Mouse (Mus musculus) heart, embryonic 15.5 days (tissue): ENCODE data around the gene Trub1. TPM values are rescaled to one million over a fixed set of nuclear protein-coding genes. Genes with fewer than 3 reads are reported as not detected.

Source experiments
- ATAC-seq: fragments of 200-750 bp; cut with Nextera tagmentation; replicated peaks from 2 replicates; pipeline ENCODE4 v1.8.0; 2017; ENCODE audit warnings: low read depth, moderate TSS enrichment; ENCODE audit not compliant: insufficient number of reproducible peaks, insufficient read depth, low FRiP score
- H3K27ac ChIP-seq: fragments of 300-500 bp; sonication (generic); 2 replicates; pipeline ENCODE4 v1.5.1; 2015; ENCODE audit warnings: mild to moderate bottlenecking, inconsistent platforms
- H3K27me3 ChIP-seq: fragments of 300-500 bp; sonication (generic); 2 replicates; pipeline ENCODE4 v1.6.1; 2015; ENCODE audit warnings: inconsistent platforms
- H3K36me3 ChIP-seq: fragments of 300-500 bp; sonication (generic); 2 replicates; pipeline ENCODE4 v1.6.1; 2015; ENCODE audit warnings: mild to moderate bottlenecking, inconsistent platforms
- H3K4me1 ChIP-seq: fragments of 300-500 bp; sonication (generic); replicated peaks from 2 replicates; pipeline ENCODE4 v1.6.1; 2015; ENCODE audit warnings: inconsistent platforms
- H3K4me2 ChIP-seq: fragments of 300-500 bp; sonication (generic); 2 replicates; pipeline ENCODE4 v1.6.1; 2015; ENCODE audit warnings: inconsistent platforms, mild to moderate bottlenecking, moderate library complexity
- H3K4me3 ChIP-seq: fragments of 300-500 bp; sonication (generic); 2 replicates; pipeline ENCODE4 v1.5.1; 2015; ENCODE audit warnings: mild to moderate bottlenecking, inconsistent platforms
- H3K9ac ChIP-seq: fragments of 300-500 bp; sonication (generic); 2 replicates; pipeline ENCODE4 v1.6.1; 2015; ENCODE audit warnings: mild to moderate bottlenecking, inconsistent platforms
- H3K9me3 ChIP-seq: fragments of 300-500 bp; sonication (generic); replicated peaks from 2 replicates; pipeline ENCODE4 v1.6.1; 2016; ENCODE audit warnings: inconsistent platforms
- WGBS: fragments of 180-500 bp; shearing (Covaris S2); methylation state at CpG from one replicate; pipeline ENCODE4 v1.1.7; 2015; ENCODE audit warnings: mixed read lengths; 5-methylcytosine and 5-hydroxymethylcytosine counted together
- polyA plus RNA-seq: library from polyadenylated mRNA; unstranded; fragments of >200 nt; fragmentation: Nextera tagmentation; extraction: Ambion mirVana; gene quantifications from 2 replicates; pipeline ENCODE4 v1.2.1, GENCODE M21; 2015

Trub1 gene
- polyA plus RNA-seq, 1 experiment from 2014 or later = 9.6 TPM

GRCm38 (mm10) chr19:57473301-57473700 is 20.6 kb downstream of the Trub1 start:
- WGBS = 37% methylated on average over 16 of the region's 16 CpGs
- Histone ChIP-seq H3K27me3 (no peaks in the 10 kb centered on the region), H3K4me1 (peaks cover 14% of the 10 kb centered on the region), H3K4me3 (peak overlapping the region; percentile 13; the same call in 1 of the 2 replicates), H3K27ac (peak overlapping the region; percentile 3; the same call in 1 of the 2 replicates), H3K9me3 (no peaks in the 10 kb centered on the region), H3K4me2 (peak overlapping the region; percentile 50), H3K9ac (no peak overlapping the region), H3K36me3 (no peaks in the 10 kb centered on the region; the same call in none of the 2 replicates)
- peak; percentile 59 for ATAC-seq

- H3K27ac ChIP-seq = no peak overlapping the region
- no peak for ATAC-seq
- H3K9me3 ChIP-seq = no peaks in the 10 kb centered on the region
- 33% methylated on average over 4 of the region's 4 CpGs for WGBS
- no peaks in the 10 kb centered on the region for H3K27me3 ChIP-seq
- H3K4me1 ChIP-seq = peaks cover 14% of the 10 kb centered on the region
- H3K4me3 ChIP-seq = no peak overlapping the region
- H3K36me3 ChIP-seq = no peaks in the 10 kb centered on the region
- no peak overlapping the region for H3K9ac ChIP-seq
- no peak overlapping the region for H3K4me2 ChIP-seq
Observed at GRCm38 (mm10) chr19:57475298-57475697, 22.6 kb downstream of the Trub1 start.

DNA sequence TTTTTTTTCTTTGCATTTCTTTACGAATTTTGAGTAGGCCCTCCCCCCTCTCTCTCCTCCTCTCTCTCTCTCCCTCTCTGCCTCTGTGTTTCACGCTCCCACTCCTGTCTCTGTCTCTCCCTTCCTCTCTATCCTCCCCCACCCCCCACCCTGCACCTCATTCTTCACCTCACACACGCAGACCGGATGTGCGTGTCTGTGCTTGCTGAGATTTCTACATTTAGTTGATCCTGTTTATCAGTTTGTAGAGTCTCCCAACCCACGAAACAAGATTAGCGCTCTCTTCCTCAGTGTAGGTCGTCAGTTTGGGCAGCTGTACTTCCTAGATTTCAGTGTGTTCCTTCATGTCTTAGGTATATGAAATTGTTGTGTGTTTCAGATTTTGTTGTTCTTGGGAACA is 24.6 kb downstream of the Trub1 start:
- no peak overlapping the region for H3K9ac ChIP-seq
- H3K4me3 ChIP-seq = no peak overlapping the region
- no peaks in the 10 kb centered on the region for H3K36me3 ChIP-seq
- peaks cover 14% of the 10 kb centered on the region for H3K4me1 ChIP-seq
- no peak for ATAC-seq
- H3K9me3 ChIP-seq = no peaks in the 10 kb centered on the region
- no peaks in the 10 kb centered on the region for H3K27me3 ChIP-seq
- 42% methylated on average over 8 of the region's 8 CpGs for WGBS
- no peak overlapping the region for H3K27ac ChIP-seq
- H3K4me2 ChIP-seq = no peak overlapping the region

DNA sequence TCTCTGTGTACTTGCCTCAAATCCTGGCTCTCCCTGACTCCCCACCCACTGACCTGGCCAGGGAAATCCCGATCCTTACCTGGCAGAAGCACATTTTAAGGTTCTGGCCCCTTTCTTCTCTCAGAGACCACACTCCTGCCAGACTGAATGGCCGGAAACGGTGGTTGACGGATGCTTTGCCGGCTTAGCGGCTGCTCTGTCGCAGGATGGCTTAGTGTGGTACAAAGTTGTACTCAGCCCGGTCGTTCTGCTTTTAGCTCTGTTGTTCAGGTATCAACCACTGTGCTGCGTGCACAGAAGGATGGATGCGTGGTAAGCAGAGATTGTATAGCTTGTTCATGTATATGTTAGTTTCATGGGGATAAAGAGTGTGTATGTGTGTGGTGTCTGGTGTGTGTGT is 25.3 kb downstream of the Trub1 start:
- no peak for ATAC-seq

GRCm38 (mm10) chr19:57479886-57480655 is 27.4 kb downstream of the Trub1 start:
- no peaks in the 10 kb centered on the region for H3K36me3 ChIP-seq
- H3K4me3 ChIP-seq = no peak overlapping the region
- no peaks in the 10 kb centered on the region; the same call in 1 of the 2 replicates for H3K4me1 ChIP-seq
- WGBS = 81% methylated on average over 8 of the region's 8 CpGs
- no peaks in the 10 kb centered on the region for H3K9me3 ChIP-seq
- H3K4me2 ChIP-seq = no peak overlapping the region
- H3K9ac ChIP-seq = no peak overlapping the region
- ATAC-seq = no peak
- H3K27me3 ChIP-seq = no peaks in the 10 kb centered on the region
- no peak overlapping the region for H3K27ac ChIP-seq

More for the DNA sequence above, 25.3 kb downstream of the Trub1 start:
- 79% methylated on average over 11 of the region's 11 CpGs for WGBS
- Histone ChIP-seq H3K9ac (no peak overlapping the region), H3K9me3 (no peaks in the 10 kb centered on the region), H3K27me3 (no peaks in the 10 kb centered on the region), H3K4me2 (no peak overlapping the region), H3K4me1 (peaks cover 9% of the 10 kb centered on the region), H3K36me3 (no peaks in the 10 kb centered on the region), H3K27ac (no peak overlapping the region), H3K4me3 (no peak overlapping the region)

GRCm38 (mm10) chr19:57481743-57482259 is 29.1 kb downstream of the Trub1 start:
- 86% methylated on average over 6 of the region's 6 CpGs for WGBS
- no peak for ATAC-seq

DNA sequence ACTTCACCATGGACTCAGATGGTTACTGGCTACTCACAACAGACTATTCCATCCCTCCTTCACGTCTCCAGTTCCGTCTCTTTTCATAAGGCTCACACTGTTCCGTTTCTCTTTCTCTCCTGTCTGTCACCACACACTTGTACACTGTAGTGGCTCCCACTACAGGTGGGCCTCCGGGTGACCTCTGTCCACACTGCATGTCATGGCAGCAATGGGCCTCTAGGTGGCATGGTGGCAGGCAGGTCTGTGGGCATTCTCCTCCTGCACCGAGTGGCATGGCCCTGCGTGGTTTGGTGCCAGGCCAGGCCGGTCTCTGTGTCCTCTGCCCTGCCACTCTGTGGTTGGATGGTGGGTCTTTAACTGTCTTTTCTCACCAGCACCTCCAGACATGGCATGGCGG is 30.1 kb downstream of the Trub1 start:
- Histone ChIP-seq H3K4me1 (no peaks in the 10 kb centered on the region), H3K27ac (no peak overlapping the region)
- ATAC-seq = no peak

More at GRCm38 (mm10) chr19:57481743-57482259, 29.1 kb downstream of the Trub1 start:
- H3K36me3 ChIP-seq = peaks cover 9% of the 10 kb centered on the region; the same call in 1 of the 2 replicates
- no peak overlapping the region for H3K4me3 ChIP-seq
- H3K4me2 ChIP-seq = no peak overlapping the region
- no peak overlapping the region for H3K27ac ChIP-seq
- H3K4me1 ChIP-seq = no peaks in the 10 kb centered on the region
- no peaks in the 10 kb centered on the region for H3K27me3 ChIP-seq
- H3K9ac ChIP-seq = no peak overlapping the region
- H3K9me3 ChIP-seq = no peaks in the 10 kb centered on the region

GRCm38 (mm10) chr19:57487051-57487658 is 34.4 kb downstream of the Trub1 start:
- H3K4me3 ChIP-seq = no peak overlapping the region
- H3K27ac ChIP-seq = no peak overlapping the region
- ATAC-seq = no peak
- H3K4me1 ChIP-seq = no peaks in the 10 kb centered on the region
- H3K27me3 ChIP-seq = no peaks in the 10 kb centered on the region
- H3K36me3 ChIP-seq = peaks cover 9% of the 10 kb centered on the region; the same call in 1 of the 2 replicates
- H3K4me2 ChIP-seq = no peak overlapping the region
- 78% methylated on average over 13 of the region's 13 CpGs for WGBS
- no peaks in the 10 kb centered on the region for H3K9me3 ChIP-seq
- H3K9ac ChIP-seq = no peak overlapping the region

More for the DNA sequence above, 30.1 kb downstream of the Trub1 start:
- H3K4me3 ChIP-seq = no peak overlapping the region
- H3K9ac ChIP-seq = no peak overlapping the region
- 75% methylated on average over 8 of the region's 8 CpGs for WGBS
- no peaks in the 10 kb centered on the region for H3K27me3 ChIP-seq
- no peak overlapping the region for H3K4me2 ChIP-seq
- H3K9me3 ChIP-seq = no peaks in the 10 kb centered on the region
- peaks cover 9% of the 10 kb centered on the region; the same call in 1 of the 2 replicates for H3K36me3 ChIP-seq

GRCm38 (mm10) chr19:57489527-57489926 is 36.8 kb downstream of the Trub1 start:
- ATAC-seq = no peak
- no peaks in the 10 kb centered on the region for H3K27me3 ChIP-seq
- no peak overlapping the region for H3K27ac ChIP-seq
- H3K4me2 ChIP-seq = no peak overlapping the region
- peaks cover 9% of the 10 kb centered on the region; the same call in 1 of the 2 replicates for H3K36me3 ChIP-seq
- no peaks in the 10 kb centered on the region for H3K4me1 ChIP-seq
- 82% methylated on average over 7 of the region's 7 CpGs for WGBS
- H3K9me3 ChIP-seq = no peaks in the 10 kb centered on the region
- no peak overlapping the region for H3K9ac ChIP-seq
- no peak overlapping the region for H3K4me3 ChIP-seq

DNA sequence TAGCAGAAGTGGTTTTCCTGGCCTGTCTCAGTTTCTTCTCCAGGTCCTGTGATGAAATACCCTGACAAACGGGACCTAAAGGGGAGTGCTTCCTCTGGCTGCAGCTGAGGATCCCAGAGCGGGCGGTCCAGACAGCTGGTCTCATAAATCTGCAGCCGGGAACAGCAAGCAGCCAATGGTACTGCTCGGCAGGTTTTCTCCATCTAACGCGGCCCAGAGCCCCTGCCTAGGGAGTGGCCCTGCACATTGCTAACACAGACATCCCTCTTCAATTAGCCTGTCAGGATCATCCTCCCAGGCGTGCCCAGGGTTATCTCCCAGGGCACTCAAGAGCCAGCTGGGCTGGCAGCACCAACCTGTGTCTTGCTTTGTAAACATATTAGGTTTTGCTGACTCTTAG is 38.3 kb downstream of the Trub1 start:
- H3K4me2 ChIP-seq = no peak overlapping the region

DNA sequence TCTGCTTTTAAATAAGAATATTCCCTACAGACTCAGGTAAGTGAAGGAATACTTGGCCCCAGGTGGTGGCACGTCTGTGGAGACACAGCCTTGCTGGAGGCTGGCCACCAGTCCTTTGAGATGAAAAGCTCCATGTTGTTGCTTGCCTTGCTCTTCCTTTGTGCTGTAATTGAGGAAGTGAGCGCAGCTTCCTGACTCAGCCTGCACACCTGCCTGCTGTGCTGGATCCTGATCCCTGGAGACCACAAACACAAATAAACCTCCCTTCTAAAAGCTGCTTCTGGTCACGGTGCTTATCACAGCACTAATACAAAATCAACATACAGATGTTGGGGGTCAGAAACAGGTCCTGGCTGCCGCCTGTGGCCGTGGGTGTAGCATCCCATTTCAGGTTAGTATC is 41.3 kb downstream of the Trub1 start:
- no peak for ATAC-seq
- no peak overlapping the region for H3K4me2 ChIP-seq
- no peaks in the 10 kb centered on the region for H3K27me3 ChIP-seq
- H3K4me3 ChIP-seq = no peak overlapping the region
- H3K9ac ChIP-seq = no peak overlapping the region
- H3K4me1 ChIP-seq = no peaks in the 10 kb centered on the region
- WGBS = 73% methylated on average over 5 of the region's 5 CpGs
- no peak overlapping the region for H3K27ac ChIP-seq
- H3K9me3 ChIP-seq = no peaks in the 10 kb centered on the region
- H3K36me3 ChIP-seq = no peaks in the 10 kb centered on the region; the same call in 1 of the 2 replicates

More for the DNA sequence above, 38.3 kb downstream of the Trub1 start:
- Histone ChIP-seq H3K27me3 (no peaks in the 10 kb centered on the region), H3K9me3 (no peaks in the 10 kb centered on the region), H3K9ac (no peak overlapping the region), H3K4me3 (no peak overlapping the region), H3K27ac (no peak overlapping the region), H3K36me3 (peaks cover 4% of the 10 kb centered on the region; the same call in 1 of the 2 replicates), H3K4me1 (no peaks in the 10 kb centered on the region)
- no peak for ATAC-seq
- 52% methylated on average over 8 of the region's 8 CpGs for WGBS
